Mouse (Mus musculus) ES-CJ7 (cell line): ENCODE data around the gene Mmaa.

Source experiments
- DNase-seq: peaks from one replicate; pipeline ENCODE4 v3.0.0; 2011; ENCODE audit warnings: low read depth, low spot score

Gene Mmaa

DNA sequence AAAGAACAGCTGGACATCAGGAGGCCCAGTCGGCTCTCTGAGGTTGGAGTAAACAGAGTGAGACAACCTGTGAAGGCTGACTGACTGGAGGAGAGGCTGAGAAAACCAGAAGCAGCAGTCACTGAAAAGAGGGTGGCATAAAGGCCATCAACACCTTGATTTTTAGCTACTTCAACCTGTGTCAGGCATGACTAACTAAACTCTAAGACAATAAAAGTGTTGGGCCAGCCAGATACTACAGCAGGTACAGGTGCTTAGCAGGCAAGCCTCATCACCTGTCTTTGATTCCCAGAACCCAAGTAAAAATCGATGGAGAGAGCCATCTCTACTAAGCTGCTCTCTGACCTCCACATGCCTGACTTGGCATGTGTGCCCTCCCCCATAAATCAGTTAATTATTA, 6.1 kb downstream of the Mmaa start:
- no peak for DNase-seq

DNA sequence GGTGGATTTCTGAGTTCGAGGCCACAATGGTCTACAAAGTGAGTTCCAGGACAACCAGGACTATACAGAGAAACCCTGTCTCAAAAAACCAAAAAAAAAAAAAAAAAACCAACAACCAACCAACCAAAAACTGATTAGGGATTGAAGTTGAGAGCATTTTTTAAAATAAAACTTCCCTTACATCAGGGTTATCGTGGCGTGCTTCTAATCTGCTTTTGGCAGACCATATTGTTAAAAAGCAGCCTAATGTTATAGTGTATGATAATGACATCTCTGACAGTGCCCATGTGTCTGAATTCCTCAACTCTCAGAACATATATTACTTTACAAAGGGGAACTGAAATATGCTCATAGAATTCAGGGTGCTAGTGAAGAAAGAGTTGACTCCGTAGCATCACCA, 6.5 kb downstream of the Mmaa start:
- DNase-seq, result no peak

GRCm38 (mm10) chr8:79286424-79286823, 8.3 kb downstream of the Mmaa start:
- no peak for DNase-seq

GRCm38 (mm10) chr8:79284626-79285025, 10.1 kb downstream of the Mmaa start:
- no peak for DNase-seq

DNA sequence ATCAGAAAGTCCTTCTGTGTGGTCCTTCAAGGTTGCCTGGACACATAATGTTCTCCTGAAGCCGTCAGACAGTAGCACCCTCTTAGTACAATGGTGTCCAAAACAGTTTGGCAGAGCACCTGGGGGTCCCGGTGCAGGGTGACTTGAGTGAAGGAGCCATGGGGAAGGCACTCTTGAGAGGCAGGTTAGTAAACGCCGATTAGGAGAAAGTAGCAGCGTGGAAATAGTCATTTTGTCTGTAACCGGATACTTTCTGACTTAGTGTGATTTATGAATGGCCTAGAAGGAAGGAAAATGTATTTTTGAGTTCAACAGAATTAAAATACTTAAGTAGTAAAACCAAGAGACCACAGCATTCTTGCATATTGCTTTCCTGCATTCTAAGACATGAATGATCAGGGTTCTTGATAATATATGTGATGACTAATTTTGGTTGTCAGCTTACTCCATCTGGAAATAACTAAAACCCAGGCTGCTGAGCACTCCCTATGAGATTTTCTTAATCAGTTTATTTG, 13.3 kb downstream of the Mmaa start:
- DNase-seq, result no peak

GRCm38 (mm10) chr8:79277264-79277870, 17.4 kb downstream of the Mmaa start:
- no peak for DNase-seq

DNA sequence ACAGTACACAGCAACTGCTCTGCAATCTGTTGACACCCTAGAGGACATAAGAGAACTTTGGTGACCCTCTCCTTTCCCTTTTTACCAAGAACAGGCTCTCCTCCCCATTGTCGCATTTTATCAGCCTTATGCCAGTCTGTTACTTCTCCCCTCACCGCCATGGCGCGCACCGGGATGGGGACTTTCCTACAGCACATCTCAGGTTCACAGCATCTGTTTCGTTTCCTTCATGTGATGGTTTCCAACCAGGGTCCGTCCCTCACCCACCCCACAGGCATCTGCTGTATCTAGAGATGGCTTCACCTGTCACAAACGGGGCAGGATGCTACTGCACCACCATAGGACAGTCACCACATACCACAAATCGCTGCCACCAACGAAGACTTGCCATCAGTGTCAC, 19.8 kb downstream of the Mmaa start:
- no peak for DNase-seq

- no peak for DNase-seq
Observed at GRCm38 (mm10) chr8:79273776-79274175, 21.0 kb downstream of the Mmaa start.

DNA sequence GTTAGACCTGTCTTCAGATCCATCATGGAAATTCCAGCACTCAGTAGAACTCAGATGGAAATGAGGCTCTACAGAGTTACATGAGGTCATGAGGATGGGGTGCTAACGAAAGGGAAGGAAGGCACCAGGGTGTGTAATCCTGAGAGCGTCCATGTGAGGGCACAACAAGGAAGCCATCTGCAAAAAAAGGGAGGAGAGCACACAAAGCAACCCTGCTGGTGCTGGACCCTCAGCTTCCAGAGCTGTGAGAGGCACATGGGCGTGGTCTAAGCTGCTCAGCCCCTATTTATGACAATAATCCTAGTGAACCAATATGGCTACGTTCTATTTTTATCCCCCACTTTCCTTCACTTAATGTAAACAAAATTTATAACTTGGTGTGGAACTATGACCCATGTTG, 22.1 kb downstream of the Mmaa start:
- DNase-seq, result peak; percentile 11

GRCm38 (mm10) chr8:79268921-79269320, 25.8 kb downstream of the Mmaa start:
- no peak for DNase-seq

DNA sequence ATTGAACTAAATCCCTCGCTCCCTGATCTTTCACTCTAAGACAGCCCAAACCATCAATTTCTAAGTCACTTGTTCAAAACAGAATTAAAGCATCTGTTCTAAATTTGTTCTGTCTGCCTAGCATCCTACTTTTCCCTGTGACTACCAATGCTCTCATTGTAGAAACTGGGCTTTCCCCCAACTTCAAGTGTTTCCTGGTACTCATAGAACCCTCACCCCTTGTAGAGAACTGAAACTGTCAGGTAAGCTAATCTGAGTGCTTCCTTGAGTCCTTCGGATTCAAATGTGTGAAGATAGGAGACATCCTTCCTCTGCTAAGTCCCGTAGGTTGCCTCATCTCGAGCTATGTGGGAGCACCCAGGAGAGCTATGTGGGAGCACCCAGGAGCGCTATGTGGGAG, 32.8 kb downstream of the Mmaa start:
- DNase-seq, result no peak

DNA sequence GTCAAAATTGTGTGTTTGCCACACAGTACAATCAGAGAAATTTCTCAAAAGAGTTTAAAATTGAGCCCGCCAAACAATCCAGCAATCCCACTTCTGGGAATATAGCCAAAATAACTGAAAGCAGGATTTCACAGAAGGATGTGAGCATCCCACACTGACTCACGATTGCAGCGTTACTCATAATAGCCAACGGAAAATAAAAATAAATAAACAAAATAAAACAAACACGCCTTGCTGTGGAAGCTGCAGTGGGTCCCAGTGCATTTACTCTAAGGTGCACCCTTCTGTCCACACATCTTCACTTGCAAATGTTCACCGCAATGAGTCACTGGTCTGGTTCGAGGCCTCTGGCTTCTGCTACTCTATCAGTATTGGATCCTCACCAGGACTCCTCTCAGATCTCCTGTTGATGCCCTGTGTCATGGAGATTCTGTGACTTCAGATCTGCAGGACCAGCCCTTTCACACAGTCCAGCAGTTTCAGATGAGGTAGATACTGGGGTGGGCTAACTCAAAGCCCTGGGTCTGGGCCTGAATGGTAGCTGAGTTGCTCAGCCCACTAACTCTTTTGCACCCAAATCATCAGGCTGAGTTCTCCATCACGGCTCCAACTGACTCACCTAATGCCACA, 38.5 kb downstream of the Mmaa start:
- no peak for DNase-seq

GRCm38 (mm10) chr8:79253742-79254141, 41.0 kb downstream of the Mmaa start:
- no peak for DNase-seq

DNA sequence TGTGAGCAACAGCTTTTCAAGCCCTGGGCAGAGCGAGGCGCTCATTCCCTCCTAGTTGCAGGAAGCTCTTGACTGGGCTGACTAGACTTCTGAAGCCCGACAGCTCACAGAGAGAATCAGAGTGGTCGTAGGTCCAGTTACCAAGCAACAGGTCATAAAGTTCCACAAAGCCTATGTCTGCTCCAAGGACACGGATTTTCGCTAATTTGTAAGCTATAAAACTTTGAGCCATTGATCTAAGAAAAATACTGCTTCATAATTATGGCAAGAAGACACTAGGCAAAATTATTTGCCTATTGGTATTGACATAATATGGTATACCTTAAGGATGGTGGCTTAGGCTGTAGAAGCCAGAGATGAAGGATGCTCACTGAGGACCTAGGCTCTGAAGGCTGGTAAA, 46.3 kb downstream of the Mmaa start, which contains the start of gene 1700011L22Rik:
TSS of gene 1700011L22Rik (minus strand) at position 101 of the 400 bp plus-strand sequence.
- no peak for DNase-seq

DNA sequence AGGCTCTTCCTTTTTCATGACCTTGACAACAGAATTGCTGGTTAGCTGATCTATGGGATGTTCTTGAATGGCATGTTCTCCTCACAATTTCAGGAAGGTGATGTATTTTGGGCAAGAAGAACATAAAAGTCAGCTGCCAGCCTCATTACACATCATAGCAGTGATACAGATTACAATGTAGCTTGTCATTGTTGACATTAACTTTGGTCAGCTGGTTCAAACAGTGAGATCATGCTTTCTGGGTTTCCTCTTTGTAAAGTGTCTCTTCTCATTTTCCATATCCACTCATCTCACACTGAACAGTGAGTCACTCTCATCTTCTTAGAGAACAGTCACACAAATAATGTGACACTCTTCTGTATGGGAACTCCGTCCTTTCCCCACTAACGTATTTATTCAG, 51.3 kb downstream of the Mmaa start:
- no peak for DNase-seq

DNA sequence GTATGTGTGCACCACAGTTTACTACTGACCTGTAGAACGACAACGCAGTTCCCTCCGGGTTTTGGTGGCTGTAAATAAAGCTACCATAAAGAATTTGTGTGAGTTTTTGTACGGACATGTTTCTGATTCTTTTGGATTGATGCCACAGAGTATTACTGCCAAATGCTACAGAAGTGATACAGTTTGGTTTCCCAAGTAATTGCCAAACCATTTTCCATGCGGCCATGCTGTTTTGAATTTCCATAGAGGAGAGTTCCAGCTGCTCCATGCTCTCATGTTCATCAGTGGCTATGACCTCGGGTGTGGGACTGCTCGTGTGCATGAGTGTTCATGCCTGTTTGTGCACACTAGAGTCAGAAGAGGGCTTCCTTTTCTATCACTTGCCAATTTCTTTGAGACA, 54.7 kb downstream of the Mmaa start:
- no peak for DNase-seq

- no peak for DNase-seq
Observed at GRCm38 (mm10) chr8:79239320-79239719, 55.4 kb downstream of the Mmaa start.

DNA sequence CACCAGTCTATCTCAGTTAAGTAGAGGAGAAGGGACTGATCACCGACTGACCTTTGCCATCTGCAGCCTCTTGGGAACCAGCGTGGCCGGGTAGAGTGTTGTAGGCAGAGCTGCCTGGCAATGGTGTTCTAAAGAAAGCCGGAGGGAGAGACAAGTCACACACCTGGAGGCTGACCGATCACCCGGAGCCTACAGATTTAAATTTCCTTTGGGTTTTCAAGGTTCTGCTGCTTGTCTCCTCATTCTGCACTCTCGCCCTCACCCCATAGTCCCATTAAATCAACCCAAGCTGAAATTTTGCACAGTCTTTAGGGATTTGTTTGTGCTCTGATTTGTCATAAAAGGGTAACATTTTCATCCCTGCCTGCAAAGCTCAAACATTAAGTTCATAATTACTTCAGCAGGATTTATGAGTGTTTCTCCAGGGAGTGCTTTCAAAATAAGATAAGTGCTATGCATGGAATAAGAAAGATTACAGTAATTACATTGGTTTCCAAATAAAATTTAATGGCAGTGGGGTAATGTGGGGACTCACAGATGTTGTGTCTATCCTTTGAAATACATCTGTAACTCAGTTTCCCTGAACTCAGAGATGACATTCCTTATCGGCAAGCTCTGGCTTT, 65.4 kb downstream of the Mmaa start:
- DNase-seq, result no peak

- DNase-seq, result no peak
Observed at GRCm38 (mm10) chr8:79227916-79228315, 66.8 kb downstream of the Mmaa start.

GRCm38 (mm10) chr8:79227194-79227593, 67.5 kb downstream of the Mmaa start:
- peak; percentile 26 for DNase-seq

DNA sequence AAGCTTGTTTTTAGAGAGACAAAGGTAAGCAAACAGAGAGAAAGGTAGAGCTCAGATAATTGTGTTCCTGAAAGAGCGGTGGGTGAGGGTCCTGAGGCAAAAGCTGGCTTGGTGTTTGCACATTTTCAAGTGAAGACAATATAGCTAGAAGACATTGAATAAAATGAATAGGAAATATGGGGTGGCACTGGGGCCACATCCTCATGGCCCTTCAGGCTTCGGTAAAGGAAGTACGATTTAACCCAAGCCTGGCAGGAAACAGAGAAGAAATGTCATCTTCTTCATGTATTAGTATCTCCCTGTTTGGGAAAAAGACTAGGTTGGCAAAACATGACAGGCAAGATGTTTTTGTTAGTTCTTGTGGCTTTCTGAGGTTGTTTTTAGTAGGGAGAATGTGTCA, 68.7 kb downstream of the Mmaa start:
- DNase-seq, result no peak

DNA sequence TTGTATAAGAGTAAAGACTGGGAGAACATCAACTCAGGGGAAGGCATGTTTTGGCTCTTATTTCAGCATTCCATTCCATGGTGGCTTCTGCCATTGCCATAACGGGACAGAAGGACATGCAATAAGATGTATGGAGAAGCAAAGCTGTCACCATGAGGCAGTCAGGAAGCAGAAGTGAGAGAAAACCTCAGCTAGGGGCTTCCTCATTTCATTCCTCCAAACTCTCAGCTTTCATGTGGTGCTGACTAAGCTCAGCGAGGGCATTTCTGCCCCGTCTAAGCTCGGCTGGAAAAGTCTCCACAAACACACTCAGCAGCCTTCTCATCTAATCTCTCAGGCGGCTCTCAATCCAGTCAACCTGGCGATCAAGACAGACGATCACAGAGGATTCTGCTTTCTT, 69.2 kb downstream of the Mmaa start:
- no peak for DNase-seq

DNA sequence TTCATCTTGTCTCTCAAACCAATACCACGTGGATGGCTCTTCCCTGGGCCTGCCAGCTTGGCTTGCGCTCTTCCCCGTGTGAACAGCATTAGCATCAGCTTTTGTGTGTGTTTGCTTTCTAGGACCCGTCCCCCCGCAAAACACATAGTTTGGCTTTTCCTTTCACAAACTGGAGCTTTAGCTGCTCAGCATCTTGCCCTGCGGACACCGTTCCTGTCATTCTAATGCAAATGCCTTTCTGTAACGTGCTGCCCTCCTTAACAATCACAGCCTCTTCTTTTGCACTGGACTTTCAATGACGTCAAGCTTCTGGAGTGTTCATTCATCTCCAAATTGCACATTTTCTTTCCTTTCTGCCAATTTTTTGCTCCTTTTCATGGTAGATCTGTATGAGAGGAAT, 70.4 kb downstream of the Mmaa start:
- peak; percentile 66 for DNase-seq
